Mouse (Mus musculus) cerebellum, adult 11 months (tissue): ENCODE results near the gene Hoxa9.

Source experiments
- DNase-seq: peaks from one replicate; pipeline ENCODE4 v3.0.0; 2022

Gene Hoxa9

GRCm38 (mm10) chr6:52177061-52177735, 53.7 kb downstream of the Hoxa9 start, which contains the start of gene 5730596B20Rik:
Gene 5730596B20Rik, plus strand, starts transcription at chr6:52177498.
- no peak for DNase-seq

DNA sequence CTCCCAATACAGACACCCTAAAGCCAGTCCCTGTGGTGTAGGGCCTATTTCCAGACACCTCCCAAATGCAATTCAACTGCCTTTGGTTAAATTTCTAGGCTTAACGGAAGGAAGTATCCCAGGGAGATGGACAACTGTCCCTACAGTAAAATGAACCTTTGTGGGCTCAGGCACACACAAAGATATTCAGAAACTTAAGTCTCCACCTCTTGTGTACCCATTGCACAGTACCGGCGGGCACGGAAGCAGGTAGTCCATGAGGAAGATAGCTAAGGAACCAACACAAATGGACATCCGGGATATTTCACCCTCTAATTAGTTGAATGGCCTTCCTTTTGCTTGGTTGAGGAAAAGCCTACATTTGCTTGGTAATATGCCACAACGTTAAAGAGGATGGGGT, 54.5 kb downstream of the Hoxa9 start:
- no peak for DNase-seq

GRCm38 (mm10) chr6:52175864-52176263, 55.0 kb downstream of the Hoxa9 start:
- no peak for DNase-seq

GRCm38 (mm10) chr6:52174968-52175751, 55.7 kb downstream of the Hoxa9 start:
- no peak for DNase-seq

- no peak for DNase-seq
Observed at GRCm38 (mm10) chr6:52173648-52174047, 57.2 kb downstream of the Hoxa9 start.
